Mouse (Mus musculus): ENCODE results near the gene Ripply2.

GRCm38 (mm10) chr9:86981551-86981950 lies 33.8 kb upstream of the Ripply2 start:
- no peak for TF ChIP-seq POLR2A (IDR thresholded peaks at IDR 0.05; ENCODE audit: control insufficient read depth, low read depth, low read length)
- no peak for TF ChIP-seq CTCF (IDR thresholded peaks at IDR 0.05; ENCODE audit: control insufficient read depth, insufficient read depth, insufficient replicate concordance, low read depth, low read length)

Measured in testis, adult 2 months (tissue).